ENCODE assay signal across 8 mouse cellular contexts in the genomic region with DNA sequence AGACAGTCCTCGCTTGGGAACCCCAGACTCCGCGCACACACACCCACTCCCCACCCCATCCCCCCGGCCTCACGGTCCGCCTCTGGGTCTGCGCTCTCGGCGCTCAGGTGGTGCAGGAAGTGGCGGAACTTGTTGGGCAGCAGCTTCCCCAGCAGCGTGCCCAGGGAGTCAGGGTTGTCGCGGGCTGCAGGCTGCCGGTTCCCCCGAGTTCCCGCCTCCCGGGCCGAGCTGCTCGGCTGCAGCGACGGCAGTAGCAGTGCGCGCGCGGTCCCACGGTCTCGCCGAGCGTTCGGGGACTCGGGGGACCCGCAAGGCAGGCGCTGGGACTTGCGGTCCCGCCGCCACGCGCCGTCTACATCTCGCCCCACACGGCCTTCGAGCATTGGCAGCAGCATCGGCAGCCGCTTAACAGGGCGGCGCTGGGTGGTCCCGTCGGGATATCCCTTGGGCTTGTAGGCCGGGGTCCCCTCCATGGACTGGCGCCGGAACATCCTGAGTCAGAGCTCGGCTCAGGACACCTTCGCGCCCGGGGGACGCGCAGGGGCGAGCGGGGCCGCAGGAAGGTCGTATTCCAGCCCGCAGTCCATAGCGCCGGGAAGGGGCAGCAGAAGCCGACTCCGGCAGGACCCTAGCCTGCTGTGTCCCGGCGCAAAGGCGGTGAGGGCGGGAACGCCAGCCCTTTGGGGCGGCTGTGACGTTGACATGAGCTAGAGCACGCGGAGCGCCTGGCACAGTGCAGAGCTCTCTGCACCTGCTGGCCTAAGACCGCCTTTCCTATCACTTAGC. TPM values are rescaled to one million over a fixed set of nuclear protein-coding genes. Genes with fewer than 3 reads are reported as not detected.
DNase-seq lines count a peak whose midpoint lies in the region; ATAC-seq and TF ChIP-seq lines count a peak whose summit lies in the region.

No protein-coding gene starts in this region.

- H3K9ac ChIP-seq in forebrain, embryonic 15.5 days (replicated peaks), result peak overlapping the region; percentile 59
- peak overlapping the region; percentile 49 for H3K9ac ChIP-seq in intestine, embryonic 14.5 days (ENCODE audit: low read length)
- H3K9ac ChIP-seq in stomach, embryonic 14.5 days (replicated peaks; ENCODE audit: low read depth, low read length), result peak overlapping the region; percentile 57

- under 1% methylated on average over 73 of the region's 77 CpGs for WGBS in forebrain, embryonic 15.5 days
- WGBS in intestine, embryonic 14.5 days, result under 1% methylated on average over 77 of the region's 77 CpGs
- WGBS in stomach, embryonic 14.5 days, result under 1% methylated on average over 77 of the region's 77 CpGs

- peaks cover 21% of the 10 kb centered on the region for H3K4me1 ChIP-seq in forebrain, embryonic 15.5 days
- H3K4me1 ChIP-seq in intestine, embryonic 14.5 days (replicated peaks; ENCODE audit: control insufficient read depth, insufficient read depth, low read length), result peaks cover 17% of the 10 kb centered on the region
- H3K4me1 ChIP-seq in stomach, embryonic 14.5 days (ENCODE audit: control insufficient read depth, insufficient read depth, low read length), result peaks cover 12% of the 10 kb centered on the region; the same call in 1 of the 2 replicates

- H3K4me2 ChIP-seq in forebrain, embryonic 15.5 days (replicated peaks), result peak overlapping the region; percentile 93
- H3K4me2 ChIP-seq in intestine, embryonic 14.5 days (ENCODE audit: low read length), result peak overlapping the region; percentile 98
- H3K4me2 ChIP-seq in stomach, embryonic 14.5 days (replicated peaks; ENCODE audit: low read depth, low read length), result peak overlapping the region; percentile 98

- no peaks in the 10 kb centered on the region for H3K9me3 ChIP-seq in forebrain, embryonic 15.5 days
- H3K9me3 ChIP-seq in intestine, embryonic 14.5 days (ENCODE audit: control insufficient read depth, low read length), result no peaks in the 10 kb centered on the region
- no peaks in the 10 kb centered on the region for H3K9me3 ChIP-seq in stomach, embryonic 14.5 days (ENCODE audit: control insufficient read depth, low read depth, low read length)

- TF ChIP-seq CTCF in layer of hippocampus, adult 2 months (conservative IDR thresholded peaks at IDR 0.05), result no peak

- peak overlapping the region; percentile 63 for H3K4me3 ChIP-seq in layer of hippocampus, adult 2 months
- H3K4me3 ChIP-seq in forebrain, embryonic 15.5 days, result peak overlapping the region; percentile 49
- H3K4me3 ChIP-seq in intestine, embryonic 14.5 days (ENCODE audit: low read depth, low read length), result peak overlapping the region; percentile 43
- peak overlapping the region; percentile 41 for H3K4me3 ChIP-seq in stomach, embryonic 14.5 days (ENCODE audit: low read depth, low read length)

- no peak for DNase-seq in layer of hippocampus, adult 2 months (ENCODE audit: low spot score in 2 of 2)
- no peak for DNase-seq in layer of hippocampus, adult 9-11 months
- peak; percentile 78 for DNase-seq in intestine, embryonic 14.5 days (ENCODE audit: low spot score)
- DNase-seq in lung, postnatal 10 days, result peak; percentile 40
- DNase-seq in yolk sac, embryonic 10.5 days (ENCODE audit: low spot score), result no peak

- no peaks in the 10 kb centered on the region for H3K36me3 ChIP-seq in forebrain, embryonic 15.5 days
- no peaks in the 10 kb centered on the region for H3K36me3 ChIP-seq in intestine, embryonic 14.5 days (ENCODE audit: control insufficient read depth, insufficient read depth, low read length)
- no peaks in the 10 kb centered on the region for H3K36me3 ChIP-seq in stomach, embryonic 14.5 days (ENCODE audit: control insufficient read depth, insufficient read depth, low read length)

- peak overlapping the region; percentile 64 for H3K27ac ChIP-seq in layer of hippocampus, adult 2 months
- no peak overlapping the region for H3K27ac ChIP-seq in forebrain, embryonic 15.5 days (replicated peaks)
- H3K27ac ChIP-seq in intestine, embryonic 14.5 days (ENCODE audit: low read depth), result no peak overlapping the region
- H3K27ac ChIP-seq in stomach, embryonic 14.5 days (ENCODE audit: low read length), result no peak overlapping the region

- no peaks in the 10 kb centered on the region for H3K27me3 ChIP-seq in forebrain, embryonic 15.5 days
- H3K27me3 ChIP-seq in intestine, embryonic 14.5 days (replicated peaks; ENCODE audit: control insufficient read depth, insufficient read depth, low read length), result peaks cover 21% of the 10 kb centered on the region
- 0 out of 2 replicates have a peak, but pooled peaks cover 4% of the 10 kb centered on the region for H3K27me3 ChIP-seq in stomach, embryonic 14.5 days (ENCODE audit: control insufficient read depth, insufficient read depth, low read length)

- peak; percentile 52 for ATAC-seq in activated CD4-positive, CD25-positive, alpha-beta regulatory T cell, adult 4 months
- ATAC-seq in forebrain, embryonic 15.5 days (replicated peaks), result peak; percentile 51
- peak; percentile 57 for ATAC-seq in intestine, embryonic 14.5 days (replicated peaks; ENCODE audit: low FRiP score, low TSS enrichment, low read depth)
- 0 out of 2 replicates have a peak, but pooled peaks have one; percentile 40 for ATAC-seq in stomach, embryonic 14.5 days (ENCODE audit: insufficient number of reproducible peaks, insufficient read depth, low FRiP score, low read depth)

RNA-seq across cellular contexts. Expression of gene 1700001O22Rik, which starts 2.2 kb away (rescaled TPM):
- total RNA-seq in layer of hippocampus, adult 2 months (2021), result 1 to 10 TPM; 4.9 to 5.4 TPM
- polyA plus RNA-seq in activated CD4-positive, CD25-positive, alpha-beta regulatory T cell, adult 4 months (2017; shearing (Covaris generic)), result under 1 TPM; 0.73 to 0.76 TPM
- polyA plus RNA-seq in forebrain, embryonic 15.5 days (2015; fragmentation: Nextera tagmentation; extraction: Ambion mirVana), result 2.6 and 3.7 TPM in 2 replicates
- polyA plus RNA-seq in intestine, embryonic 14.5 days (2014; fragmentation: Nextera tagmentation; extraction: Ambion mirVana), result 2.1 and 2.2 TPM in 2 replicates
- 2.5 and 3.3 TPM in 2 replicates for polyA plus RNA-seq in stomach, embryonic 14.5 days (2014; fragmentation: Nextera tagmentation; extraction: Ambion mirVana)

RNA-seq across cellular contexts. Expression of gene Ntmt1, which starts 6.4 kb away (rescaled TPM):
- total RNA-seq in layer of hippocampus, adult 2 months (2021), result 10 to 100 TPM; 33.1 to 33.5 TPM
- polyA plus RNA-seq in activated CD4-positive, CD25-positive, alpha-beta regulatory T cell, adult 4 months (2017; shearing (Covaris generic)), result 10 to 100 TPM; 28.2 to 38.9 TPM
- 117 and 131 TPM in 2 replicates for polyA plus RNA-seq in forebrain, embryonic 15.5 days (2015; fragmentation: Nextera tagmentation; extraction: Ambion mirVana)
- polyA plus RNA-seq in intestine, embryonic 14.5 days (2014; fragmentation: Nextera tagmentation; extraction: Ambion mirVana), result 105 and 110 TPM in 2 replicates
- 99.1 and 101 TPM in 2 replicates for polyA plus RNA-seq in stomach, embryonic 14.5 days (2014; fragmentation: Nextera tagmentation; extraction: Ambion mirVana)

RNA-seq across cellular contexts. Expression of gene Asb6, which starts 28.9 kb away (rescaled TPM):
- total RNA-seq in layer of hippocampus, adult 2 months (2021), result 10 to 100 TPM; 36.7 to 40.8 TPM
- 10 to 100 TPM; 27.4 to 36.2 TPM for polyA plus RNA-seq in activated CD4-positive, CD25-positive, alpha-beta regulatory T cell, adult 4 months (2017; shearing (Covaris generic))
- 43.3 and 45.3 TPM in 2 replicates for polyA plus RNA-seq in forebrain, embryonic 15.5 days (2015; fragmentation: Nextera tagmentation; extraction: Ambion mirVana)
- polyA plus RNA-seq in intestine, embryonic 14.5 days (2014; fragmentation: Nextera tagmentation; extraction: Ambion mirVana), result 25.9 and 31.2 TPM in 2 replicates
- polyA plus RNA-seq in stomach, embryonic 14.5 days (2014; fragmentation: Nextera tagmentation; extraction: Ambion mirVana), result 27.1 and 29.1 TPM in 2 replicates

RNA-seq across cellular contexts. Expression of gene Prrx2, which starts 33.5 kb away (rescaled TPM):
- total RNA-seq in layer of hippocampus, adult 2 months (2021), result 1 to 10 TPM; 1.4 to 2.5 TPM
- not detected for polyA plus RNA-seq in activated CD4-positive, CD25-positive, alpha-beta regulatory T cell, adult 4 months (2017; shearing (Covaris generic))
- polyA plus RNA-seq in forebrain, embryonic 15.5 days (2015; fragmentation: Nextera tagmentation; extraction: Ambion mirVana), result 1.6 and 3.1 TPM in 2 replicates
- polyA plus RNA-seq in intestine, embryonic 14.5 days (2014; fragmentation: Nextera tagmentation; extraction: Ambion mirVana), result 3.5 and 3.6 TPM in 2 replicates
- 6.0 and 8.9 TPM in 2 replicates for polyA plus RNA-seq in stomach, embryonic 14.5 days (2014; fragmentation: Nextera tagmentation; extraction: Ambion mirVana)

Comparison
In these comparisons a context has a peak if more than half of its experiments do, and no peak if none do; other contexts are left out.
1. DNase-seq: peak in intestine, embryonic 14.5 days (single experiment) and lung, postnatal 10 days (single experiment); none in layer of hippocampus, adult 2 months (0 of 2), layer of hippocampus, adult 9-11 months (single experiment) and yolk sac, embryonic 10.5 days (single experiment).
2. Peak in every context shown above with its lines, with median percentiles within 50 percentile points of each other: H3K4me3 ChIP-seq, ATAC-seq, H3K4me2 ChIP-seq and H3K9ac ChIP-seq.